Mouse (Mus musculus): ENCODE measurements around the gene Nr2c2.

DNA sequence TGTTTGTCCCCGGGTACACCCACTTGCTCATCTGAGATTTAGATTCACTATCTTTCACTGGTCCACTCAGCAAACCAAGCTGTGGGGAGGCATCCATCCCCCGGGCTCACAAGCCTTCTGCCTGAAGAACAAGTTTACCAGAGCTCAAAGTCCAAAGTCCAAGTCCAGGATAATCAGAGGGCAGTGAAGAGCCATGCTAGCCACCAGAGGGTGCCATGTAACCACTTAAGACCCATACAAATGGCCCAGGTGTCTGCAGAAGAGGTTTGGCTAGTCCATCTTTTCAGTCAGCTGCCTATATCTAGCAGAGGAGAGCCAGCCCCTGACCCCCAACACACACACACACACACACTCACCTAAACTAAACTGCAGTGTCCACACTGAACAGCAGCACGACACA, 128.3 kb downstream of the Nr2c2 start:
- peak; percentile 24; the same call in 1 of the 2 replicates for TF ChIP-seq CTCF (IDR thresholded peaks at IDR 0.05; ENCODE audit: control insufficient read depth, insufficient read depth, low read length)
- TF ChIP-seq POLR2A (IDR thresholded peaks at IDR 0.05; ENCODE audit: borderline replicate concordance, control insufficient read depth, low read depth, low read length) = no peak

Data from bone marrow, adult 2 months (tissue).